ENCODE assay signal across 7 mouse cellular contexts in the genomic region with DNA sequence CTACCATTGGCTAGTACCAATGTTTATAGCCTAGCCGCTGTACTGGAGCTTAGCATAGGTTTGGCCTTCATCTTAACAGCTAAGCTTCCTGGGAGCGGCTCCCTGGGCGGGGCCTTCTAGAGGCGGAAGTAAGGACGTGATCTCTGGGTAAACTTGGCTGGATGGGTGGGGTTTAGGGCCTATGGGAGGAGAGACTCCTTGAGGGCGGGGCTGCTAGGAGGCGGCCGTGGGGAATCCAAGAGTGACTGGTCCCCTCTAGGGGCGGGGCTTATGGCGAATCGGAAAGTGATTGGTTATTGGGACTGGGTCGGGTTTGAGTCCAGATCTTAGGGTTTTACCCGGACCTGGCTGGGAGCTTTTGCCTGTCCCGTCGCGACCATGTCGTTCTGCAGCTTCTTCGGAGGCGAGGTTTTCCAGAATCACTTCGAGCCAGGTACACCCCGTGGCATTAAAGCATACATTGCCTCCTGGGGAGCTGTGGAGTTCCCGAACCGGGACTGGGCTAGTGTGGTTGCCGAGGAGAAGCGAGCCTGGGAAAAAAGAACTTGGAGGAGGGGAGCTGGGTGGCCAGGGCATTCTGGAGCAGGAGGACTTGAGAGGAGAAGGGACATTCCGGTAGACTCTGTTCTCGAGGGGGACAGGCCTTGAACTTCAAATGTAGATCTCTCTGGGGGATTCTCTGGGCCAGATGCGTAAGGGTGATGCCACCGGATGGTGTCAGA. TPM values are rescaled to one million over a fixed set of nuclear protein-coding genes. Genes with fewer than 3 reads are reported as not detected.
DNase-seq lines count a peak whose midpoint lies in the region; ATAC-seq lines count a peak whose summit lies in the region.

A gene (plus strand): TSS at position 313 of the 722 bp plus-strand sequence.

- H3K9me3 ChIP-seq in embryonic facial prominence, embryonic 11.5 days (replicated peaks; ENCODE audit: control insufficient read depth, low read length): no peaks in the 10 kb centered on the region
- H3K9me3 ChIP-seq in limb, embryonic 10.5 days (replicated peaks): no peaks in the 10 kb centered on the region
- no peaks in the 10 kb centered on the region for H3K9me3 ChIP-seq in midbrain, embryonic 13.5 days

- no peaks in the 10 kb centered on the region for H3K36me3 ChIP-seq in embryonic facial prominence, embryonic 11.5 days (replicated peaks; ENCODE audit: control insufficient read depth, insufficient read depth, low read depth, low read length)
- peaks cover 17% of the 10 kb centered on the region for H3K36me3 ChIP-seq in limb, embryonic 10.5 days
- no peaks in the 10 kb centered on the region for H3K36me3 ChIP-seq in midbrain, embryonic 13.5 days

- peak within 1 kb of the TSS; percentile 59 for H3K4me3 ChIP-seq in embryonic facial prominence, embryonic 11.5 days (ENCODE audit: low read depth, low read length)
- H3K4me3 ChIP-seq in limb, embryonic 10.5 days: peak within 1 kb of the TSS; percentile 73
- H3K4me3 ChIP-seq in midbrain, embryonic 13.5 days (replicated peaks): peak within 1 kb of the TSS; percentile 52

- peak within 1 kb of the TSS; percentile 64 for H3K9ac ChIP-seq in embryonic facial prominence, embryonic 11.5 days (replicated peaks; ENCODE audit: low read length)
- peak within 1 kb of the TSS; percentile 57 for H3K9ac ChIP-seq in midbrain, embryonic 13.5 days (replicated peaks)

- peak within 1 kb of the TSS; percentile 73 for H3K4me2 ChIP-seq in embryonic facial prominence, embryonic 11.5 days (ENCODE audit: low read depth, low read length)
- H3K4me2 ChIP-seq in midbrain, embryonic 13.5 days (replicated peaks): peak within 1 kb of the TSS; percentile 81

- H3K27ac ChIP-seq in embryonic facial prominence, embryonic 11.5 days (replicated peaks; ENCODE audit: low read depth, low read length): no peak within 1 kb of the TSS; the same call in 1 of the 2 replicates
- peak within 1 kb of the TSS; percentile 77 for H3K27ac ChIP-seq in limb, embryonic 10.5 days
- peak within 1 kb of the TSS; percentile 21; the same call in 1 of the 2 replicates for H3K27ac ChIP-seq in midbrain, embryonic 13.5 days

- no peaks in the 10 kb centered on the region for H3K4me1 ChIP-seq in embryonic facial prominence, embryonic 11.5 days (ENCODE audit: control insufficient read depth, insufficient read depth, low read length)
- peaks cover 16% of the 10 kb centered on the region for H3K4me1 ChIP-seq in limb, embryonic 10.5 days
- peaks cover 15% of the 10 kb centered on the region for H3K4me1 ChIP-seq in midbrain, embryonic 13.5 days (replicated peaks)

- WGBS in embryonic facial prominence, embryonic 11.5 days: 1% methylated on average over 29 of the region's 29 CpGs
- WGBS in limb, embryonic 10.5 days: 2% methylated on average over 29 of the region's 29 CpGs
- 1% methylated on average over 29 of the region's 29 CpGs for WGBS in midbrain, embryonic 13.5 days

- peak; percentile 99 for DNase-seq in adrenal gland, postnatal 14 days
- peak; percentile 99 for DNase-seq in embryonic facial prominence, embryonic 11.5 days (ENCODE audit: low spot score)
- DNase-seq in kidney, adult 11 months: peak; percentile 99
- DNase-seq in limb, embryonic 10.5 days (ENCODE audit: low spot score): peak; percentile 91
- DNase-seq in spleen, adult 12 weeks (ENCODE audit: low spot score): peak; percentile 95

- ATAC-seq in embryonic facial prominence, embryonic 11.5 days (replicated peaks; ENCODE audit: insufficient number of reproducible peaks, low FRiP score, low TSS enrichment, low read depth): peak; percentile 93
- peak; percentile 79 for ATAC-seq in granulocyte monocyte progenitor cell, adult 5-6 weeks (replicated peaks; ENCODE audit: poor library complexity, severe bottlenecking)
- ATAC-seq in midbrain, embryonic 13.5 days: peak; percentile 93

- no peaks in the 10 kb centered on the region for H3K27me3 ChIP-seq in embryonic facial prominence, embryonic 11.5 days (ENCODE audit: control insufficient read depth, insufficient read depth, low read length)
- no peaks in the 10 kb centered on the region for H3K27me3 ChIP-seq in limb, embryonic 10.5 days (ENCODE audit: low read depth, poor library complexity, severe bottlenecking)
- peaks cover 7% of the 10 kb centered on the region; the same call in 1 of the 2 replicates for H3K27me3 ChIP-seq in midbrain, embryonic 13.5 days

RNA-seq across cellular contexts. Expression of the gene that starts here (rescaled TPM):
- 73.2 and 98.3 TPM in 2 replicates for total RNA-seq in adrenal gland, postnatal 14 days (2021)
- 23.6 and 24.3 TPM in 2 replicates for polyA plus RNA-seq in embryonic facial prominence, embryonic 11.5 days (2014; fragmentation: Nextera tagmentation; extraction: Ambion mirVana)
- total RNA-seq in granulocyte monocyte progenitor cell, adult 5-6 weeks (2014; fragmentation: Nextera tagmentation): 255 and 331 TPM in 2 replicates
- 160 and 195 TPM in 2 replicates for total RNA-seq in granulocyte monocyte progenitor cell, adult 5-6 weeks (2017)
- 19.9 and 23.6 TPM in 2 replicates for polyA plus RNA-seq in limb, embryonic 10.5 days (2016; fragmentation: Nextera tagmentation; extraction: Ambion mirVana)
- polyA plus RNA-seq in midbrain, embryonic 13.5 days (2015; fragmentation: Nextera tagmentation; extraction: Ambion mirVana): 18.0 and 19.6 TPM in 2 replicates
